Mouse (Mus musculus) left cerebral cortex, postnatal 36 days (tissue): ENCODE results near the gene Sqstm1. TPM values are rescaled to one million over a fixed set of nuclear protein-coding genes. Genes with fewer than 3 reads are reported as not detected.
"Not testable (repeated sequence)": the region's sequence is repeated elsewhere in the genome, so short reads cannot be mapped to it uniquely, and the experiment has no call there.

Experiments
- DNase-seq, 2 experiments: peaks; one replicate each; pipeline ENCODE4 v3.0.0; 2021 to 2022; ENCODE audit warnings: low spot score in 2 of 2, mixed read lengths in 1 of 2
- intact Hi-C: fragments of 180-260 bp; cut with DNase I; formaldehyde crosslinking; loops from one replicate; pipeline ENCODE4 v1.15.1; 2025
- total RNA-seq, 2 experiments: library from RNA; stranded (reverse); gene quantifications; 2 replicates each; pipeline ENCODE4 v1.2.3; 2021

Gene Sqstm1
- total RNA-seq, 2 experiments from 2014 or later = 460 to 526 TPM

GRCm38 (mm10) chr11:50184788-50185187 is 25.8 kb downstream of the Sqstm1 start:
- DNase-seq = no peak
- intact Hi-C loops = no loop called here

GRCm38 (mm10) chr11:50182702-50183101 is 27.9 kb downstream of the Sqstm1 start:
- intact Hi-C loops = no loop called here
- DNase-seq = no peak

GRCm38 (mm10) chr11:50180478-50181231 is 30.0 kb downstream of the Sqstm1 start:
- no peak for DNase-seq
- intact Hi-C loops = no loop called here

GRCm38 (mm10) chr11:50178532-50179488 is 31.8 kb downstream of the Sqstm1 start:
- intact Hi-C loops = no loop called here
- DNase-seq = no peak

- intact Hi-C loops = no loop called here
- peak; percentile 47 to 49 for DNase-seq
Observed at GRCm38 (mm10) chr11:50177111-50177510, 33.5 kb downstream of the Sqstm1 start.

GRCm38 (mm10) chr11:50176351-50176750 is 34.3 kb downstream of the Sqstm1 start:
- intact Hi-C loops = no loop called here
- DNase-seq = no peak

- DNase-seq = peak; percentile 96 to 97
- intact Hi-C loops = no loop called here
Observed at GRCm38 (mm10) chr11:50174730-50175187, 35.9 kb downstream of the Sqstm1 start.

GRCm38 (mm10) chr11:50174111-50174729 is 36.4 kb downstream of the Sqstm1 start, which contains the start of gene Mrnip:
TSS of gene Mrnip (plus strand) at chr11:50174444.
- intact Hi-C loops, DNase-seq: not testable (repeated sequence)

- intact Hi-C loops = no loop called here
- DNase-seq = no peak
Observed at GRCm38 (mm10) chr11:50168352-50168751, 42.3 kb downstream of the Sqstm1 start.

GRCm38 (mm10) chr11:50162338-50163050 is 48.1 kb downstream of the Sqstm1 start:
- intact Hi-C loops = no loop called here
- DNase-seq = no peak

GRCm38 (mm10) chr11:50161578-50162304 is 48.9 kb downstream of the Sqstm1 start:
- intact Hi-C loops = no loop called here
- DNase-seq = no peak

GRCm38 (mm10) chr11:50159347-50159746 is 51.3 kb downstream of the Sqstm1 start:
- intact Hi-C loops = no loop called here
- DNase-seq = no peak

- intact Hi-C loops = no loop called here
- DNase-seq = no peak
Observed at GRCm38 (mm10) chr11:50158346-50158745, 52.3 kb downstream of the Sqstm1 start.

GRCm38 (mm10) chr11:50156725-50157258 is 53.8 kb downstream of the Sqstm1 start:
- DNase-seq = no peak
- intact Hi-C loops = no loop called here

GRCm38 (mm10) chr11:50155785-50156184 is 54.8 kb downstream of the Sqstm1 start:
- no peak for DNase-seq
- intact Hi-C loops = no loop called here

- intact Hi-C loops = no loop called here
- DNase-seq = peak in 1 of 2 experiments; percentile 39
Observed at GRCm38 (mm10) chr11:50154777-50155520, 55.7 kb downstream of the Sqstm1 start.

- intact Hi-C loops = no loop called here
- no peak for DNase-seq
Observed at GRCm38 (mm10) chr11:50154166-50154565, 56.5 kb downstream of the Sqstm1 start.

GRCm38 (mm10) chr11:50151374-50151773 is 59.3 kb downstream of the Sqstm1 start:
- no peak for DNase-seq
- intact Hi-C loops = no loop called here
